In the genomic region with DNA sequence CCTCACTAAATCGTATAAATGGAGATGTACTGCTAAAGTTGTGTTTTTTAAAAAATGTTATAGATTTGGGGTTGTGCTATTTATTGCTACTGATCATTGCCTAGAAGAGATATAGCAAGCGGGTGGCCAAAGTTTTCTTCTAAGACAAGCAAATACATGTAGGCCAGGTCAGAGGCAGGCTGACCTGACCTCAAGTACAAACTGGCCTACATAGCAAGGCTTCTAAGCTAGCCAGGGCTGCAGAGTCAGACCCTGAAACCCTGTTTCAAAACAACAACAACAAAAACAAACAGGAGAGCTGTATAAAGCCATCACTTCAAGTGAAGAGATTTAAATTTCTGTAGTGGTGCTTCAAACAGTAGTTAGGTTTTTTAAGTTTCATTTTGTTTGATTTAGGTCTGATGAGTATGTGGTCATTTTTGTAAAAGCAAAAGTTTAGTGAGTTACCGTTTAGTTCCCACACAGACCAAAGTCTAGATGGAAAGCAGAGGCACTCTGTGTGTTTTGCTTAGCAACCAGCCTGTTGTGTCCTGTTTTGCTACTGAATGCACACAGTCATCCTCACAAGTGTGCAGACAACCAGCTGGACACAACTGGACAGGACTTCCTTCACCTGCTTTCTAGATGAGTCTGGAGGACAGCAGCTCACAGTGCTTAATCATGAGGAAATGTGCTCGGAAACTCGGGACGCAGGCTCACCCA, we compare ENCODE assay signal across 18 mouse cellular contexts. TPM values are rescaled to one million over a fixed set of nuclear protein-coding genes. Genes with fewer than 3 reads are reported as not detected.
DNase-seq lines count a peak whose midpoint lies in the region; ATAC-seq and TF ChIP-seq lines count a peak whose summit lies in the region.
"Had no signal": no experiment of that assay in that cellular context is flagged by ENCODE, and none has a peak within 500 bp of the region (broad histone marks: within the 10 kb centered on the region; RNA-seq: fewer than 3 reads in every experiment).

No protein-coding gene starts in this region.

- H3K4me3 ChIP-seq in kidney, postnatal 0 days (replicated peaks; ENCODE audit: low read depth, low read length), result no peak overlapping the region
- no peak overlapping the region for H3K4me3 ChIP-seq in kidney, embryonic 16.5 days (ENCODE audit: low read length)
- H3K4me3 ChIP-seq in liver, embryonic 12.5 days, result no peak overlapping the region
- H3K4me3 ChIP-seq in liver, embryonic 11.5 days (ENCODE audit: low read depth, low read length), result no peak overlapping the region
- H3K4me3 ChIP-seq in liver, embryonic 16.5 days (ENCODE audit: low read depth, low read length), result no peak overlapping the region
- H3K4me3 ChIP-seq: embryonic facial prominence, embryonic 10.5 days; forebrain, embryonic 15.5 days; heart, adult 2 months; heart, embryonic 15.5 days; hindbrain, embryonic 10.5 days had no signal

- H3K4me1 ChIP-seq in kidney, postnatal 0 days (replicated peaks; ENCODE audit: insufficient read depth, low read length), result no peaks in the 10 kb centered on the region
- no peaks in the 10 kb centered on the region for H3K4me1 ChIP-seq in kidney, embryonic 16.5 days (ENCODE audit: insufficient read depth, low read length)
- H3K4me1 ChIP-seq in liver, embryonic 12.5 days, result peaks cover 24% of the 10 kb centered on the region
- H3K4me1 ChIP-seq in liver, embryonic 11.5 days (replicated peaks; ENCODE audit: control insufficient read depth, insufficient read depth, low read length), result peaks cover 3% of the 10 kb centered on the region
- H3K4me1 ChIP-seq in liver, embryonic 16.5 days (ENCODE audit: control insufficient read depth, low read depth, low read length), result peaks cover 17% of the 10 kb centered on the region
- H3K4me1 ChIP-seq: embryonic facial prominence, embryonic 10.5 days; forebrain, embryonic 15.5 days; heart, embryonic 15.5 days; hindbrain, embryonic 10.5 days had no signal

- H3K36me3 ChIP-seq in kidney, postnatal 0 days (ENCODE audit: insufficient read depth, low read length), result peaks cover 24% of the 10 kb centered on the region
- peaks cover 41% of the 10 kb centered on the region for H3K36me3 ChIP-seq in kidney, embryonic 16.5 days (ENCODE audit: insufficient read depth, low read length)
- peaks cover 59% of the 10 kb centered on the region for H3K36me3 ChIP-seq in liver, embryonic 12.5 days
- peaks cover 15% of the 10 kb centered on the region for H3K36me3 ChIP-seq in liver, embryonic 11.5 days (ENCODE audit: control insufficient read depth, insufficient read depth, low read length)
- peaks cover 6% of the 10 kb centered on the region for H3K36me3 ChIP-seq in liver, embryonic 16.5 days (ENCODE audit: control insufficient read depth, insufficient read depth)

- TF ChIP-seq CTCF in kidney, postnatal 0 days (IDR thresholded peaks at IDR 0.05; ENCODE audit: low read depth), result no peak

- no peaks in the 10 kb centered on the region for H3K9me3 ChIP-seq in kidney, postnatal 0 days (replicated peaks; ENCODE audit: low read length)
- no peaks in the 10 kb centered on the region for H3K9me3 ChIP-seq in kidney, embryonic 16.5 days (ENCODE audit: low read length)
- no peaks in the 10 kb centered on the region for H3K9me3 ChIP-seq in liver, embryonic 12.5 days (replicated peaks)
- no peaks in the 10 kb centered on the region for H3K9me3 ChIP-seq in liver, embryonic 11.5 days (ENCODE audit: control insufficient read depth, low read length)
- H3K9me3 ChIP-seq in liver, embryonic 16.5 days (replicated peaks; ENCODE audit: control insufficient read depth, low read length), result no peaks in the 10 kb centered on the region
- H3K9me3 ChIP-seq: embryonic facial prominence, embryonic 10.5 days; forebrain, embryonic 15.5 days; heart, embryonic 15.5 days; hindbrain, embryonic 10.5 days had no signal

- no peak overlapping the region for H3K4me2 ChIP-seq in kidney, postnatal 0 days (ENCODE audit: low read length)
- no peak overlapping the region for H3K4me2 ChIP-seq in kidney, embryonic 16.5 days (replicated peaks; ENCODE audit: low read depth, low read length)
- H3K4me2 ChIP-seq in liver, embryonic 12.5 days, result no peak overlapping the region
- no peak overlapping the region for H3K4me2 ChIP-seq in liver, embryonic 11.5 days
- no peak overlapping the region for H3K4me2 ChIP-seq in liver, embryonic 16.5 days (ENCODE audit: low read depth, low read length)
- H3K4me2 ChIP-seq: forebrain, embryonic 15.5 days; heart, embryonic 11.5 days; heart, embryonic 15.5 days; hindbrain, embryonic 14.5 days had no signal

- H3K27me3 ChIP-seq in kidney, postnatal 0 days (ENCODE audit: insufficient read depth, low read length), result no peaks in the 10 kb centered on the region
- H3K27me3 ChIP-seq in kidney, embryonic 16.5 days (ENCODE audit: insufficient read depth, low read length), result no peaks in the 10 kb centered on the region
- no peaks in the 10 kb centered on the region for H3K27me3 ChIP-seq in liver, embryonic 12.5 days (replicated peaks)
- no peaks in the 10 kb centered on the region for H3K27me3 ChIP-seq in liver, embryonic 11.5 days (replicated peaks; ENCODE audit: control insufficient read depth, insufficient read depth, low read length)
- H3K27me3 ChIP-seq in liver, embryonic 16.5 days (ENCODE audit: control insufficient read depth, insufficient read depth, low read depth, low read length), result no peaks in the 10 kb centered on the region
- H3K27me3 ChIP-seq: forebrain, embryonic 15.5 days; heart, embryonic 15.5 days had no signal

- DNase-seq in kidney, postnatal 0 days (ENCODE audit: low spot score), result no peak
- no peak for DNase-seq in liver, embryonic 11.5 days (ENCODE audit: low spot score)
- DNase-seq in gastrocnemius, postnatal 10 days, result no peak
- DNase-seq in left cerebral cortex, adult 18-20 months (ENCODE audit: low spot score in 2 of 2), result no peak
- DNase-seq: adrenal gland, adult 2 months; adrenal gland, postnatal 25 days; cerebellum, adult 2 months; cerebellum, postnatal 10 days; heart, adult 2 months had no signal

- ATAC-seq in kidney, postnatal 0 days (replicated peaks; ENCODE audit: low FRiP score, low read depth), result peak; percentile 69
- ATAC-seq in kidney, embryonic 16.5 days (ENCODE audit: low FRiP score, low TSS enrichment), result no peak
- ATAC-seq in liver, embryonic 12.5 days, result no peak
- ATAC-seq in liver, embryonic 11.5 days (replicated peaks; ENCODE audit: low FRiP score), result no peak
- ATAC-seq in liver, embryonic 16.5 days (ENCODE audit: low read depth), result no peak
- ATAC-seq: forebrain, embryonic 15.5 days had no signal

- H3K9ac ChIP-seq in kidney, postnatal 0 days (ENCODE audit: low read depth, low read length), result no peak overlapping the region
- no peak overlapping the region for H3K9ac ChIP-seq in kidney, embryonic 16.5 days (replicated peaks; ENCODE audit: low read length)
- no peak overlapping the region for H3K9ac ChIP-seq in liver, embryonic 12.5 days
- H3K9ac ChIP-seq in liver, embryonic 11.5 days (ENCODE audit: low read depth, low read length), result no peak overlapping the region
- no peak overlapping the region for H3K9ac ChIP-seq in liver, embryonic 16.5 days (ENCODE audit: low read depth, low read length)
- H3K9ac ChIP-seq: forebrain, embryonic 15.5 days; heart, embryonic 15.5 days; hindbrain, embryonic 14.5 days had no signal

- no peak overlapping the region for H3K27ac ChIP-seq in kidney, postnatal 0 days
- H3K27ac ChIP-seq in kidney, embryonic 16.5 days (ENCODE audit: low read length), result no peak overlapping the region
- H3K27ac ChIP-seq in liver, embryonic 12.5 days, result peak overlapping the region; percentile 75
- H3K27ac ChIP-seq in liver, embryonic 11.5 days (ENCODE audit: low read depth, low read length), result no peak overlapping the region
- peak overlapping the region; percentile 68 for H3K27ac ChIP-seq in liver, embryonic 16.5 days (ENCODE audit: low read length)
- H3K27ac ChIP-seq: embryonic facial prominence, embryonic 10.5 days; forebrain, embryonic 15.5 days; heart, adult 2 months; heart, embryonic 15.5 days; hindbrain, embryonic 10.5 days; hindbrain, embryonic 14.5 days had no signal

- WGBS in kidney, postnatal 0 days, result 78% methylated on average over 6 of the region's 6 CpGs
- WGBS in kidney, embryonic 16.5 days, result 87% methylated on average over 6 of the region's 6 CpGs
- WGBS in liver, embryonic 12.5 days (ENCODE audit: insufficient replicate concordance), result 83% methylated on average over 6 of the region's 6 CpGs
- 88% methylated on average over 6 of the region's 6 CpGs for WGBS in liver, embryonic 11.5 days
- 83% methylated on average over 6 of the region's 6 CpGs for WGBS in liver, embryonic 16.5 days (ENCODE audit: insufficient replicate concordance)

RNA-seq across cellular contexts. Expression of a gene that starts 16.0 kb away (rescaled TPM):
- 28.6 and 31.8 TPM in 2 replicates for polyA plus RNA-seq in kidney, postnatal 0 days (2015; fragmentation: Nextera tagmentation; extraction: Ambion mirVana)
- 34.4 and 37.4 TPM in 2 replicates for polyA plus RNA-seq in kidney, embryonic 16.5 days (2015; fragmentation: Nextera tagmentation; extraction: Ambion mirVana)
- polyA plus RNA-seq in liver, embryonic 12.5 days (2016; fragmentation: Nextera tagmentation; extraction: Ambion mirVana), result 25.7 and 26.1 TPM in 2 replicates
- polyA plus RNA-seq in liver, embryonic 11.5 days (2014; fragmentation: Nextera tagmentation; extraction: Ambion mirVana), result 36.0 and 38.5 TPM in 2 replicates
- 9.5 and 11.5 TPM in 2 replicates for polyA plus RNA-seq in liver, embryonic 16.5 days (2015; fragmentation: Nextera tagmentation; extraction: Ambion mirVana)
- total RNA-seq in gastrocnemius, postnatal 10 days (2021), result 10 to 100 TPM; 13.2 to 13.3 TPM
- 10 to 100 TPM; 15.6 to 16.6 TPM for total RNA-seq in left cerebral cortex, adult 18-20 months (2021)

RNA-seq across cellular contexts. Expression of a gene that starts 57.8 kb away (rescaled TPM):
- polyA plus RNA-seq in kidney, postnatal 0 days (2015; fragmentation: Nextera tagmentation; extraction: Ambion mirVana), result 74.8 and 86.4 TPM in 2 replicates
- 78.3 and 81.5 TPM in 2 replicates for polyA plus RNA-seq in kidney, embryonic 16.5 days (2015; fragmentation: Nextera tagmentation; extraction: Ambion mirVana)
- 11.1 and 11.3 TPM in 2 replicates for polyA plus RNA-seq in liver, embryonic 12.5 days (2016; fragmentation: Nextera tagmentation; extraction: Ambion mirVana)
- 14.2 and 16.4 TPM in 2 replicates for polyA plus RNA-seq in liver, embryonic 11.5 days (2014; fragmentation: Nextera tagmentation; extraction: Ambion mirVana)
- polyA plus RNA-seq in liver, embryonic 16.5 days (2015; fragmentation: Nextera tagmentation; extraction: Ambion mirVana), result 7.9 and 9.1 TPM in 2 replicates
- 10 to 100 TPM; 27.6 to 37.1 TPM for total RNA-seq in gastrocnemius, postnatal 10 days (2021)
- total RNA-seq in left cerebral cortex, adult 18-20 months (2021), result 1 to 10 TPM; 5.3 to 8.6 TPM

Comparison
In these comparisons a context has a peak if more than half of its experiments do, and no peak if none do; other contexts are left out.
1. H3K27ac ChIP-seq: peak in liver, embryonic 12.5 days (single experiment) and liver, embryonic 16.5 days (single experiment); none in kidney, postnatal 0 days (single experiment), kidney, embryonic 16.5 days (single experiment) and liver, embryonic 11.5 days (single experiment).